Comparison of ENCODE assay signal across 18 mouse cellular contexts in the genomic region with DNA sequence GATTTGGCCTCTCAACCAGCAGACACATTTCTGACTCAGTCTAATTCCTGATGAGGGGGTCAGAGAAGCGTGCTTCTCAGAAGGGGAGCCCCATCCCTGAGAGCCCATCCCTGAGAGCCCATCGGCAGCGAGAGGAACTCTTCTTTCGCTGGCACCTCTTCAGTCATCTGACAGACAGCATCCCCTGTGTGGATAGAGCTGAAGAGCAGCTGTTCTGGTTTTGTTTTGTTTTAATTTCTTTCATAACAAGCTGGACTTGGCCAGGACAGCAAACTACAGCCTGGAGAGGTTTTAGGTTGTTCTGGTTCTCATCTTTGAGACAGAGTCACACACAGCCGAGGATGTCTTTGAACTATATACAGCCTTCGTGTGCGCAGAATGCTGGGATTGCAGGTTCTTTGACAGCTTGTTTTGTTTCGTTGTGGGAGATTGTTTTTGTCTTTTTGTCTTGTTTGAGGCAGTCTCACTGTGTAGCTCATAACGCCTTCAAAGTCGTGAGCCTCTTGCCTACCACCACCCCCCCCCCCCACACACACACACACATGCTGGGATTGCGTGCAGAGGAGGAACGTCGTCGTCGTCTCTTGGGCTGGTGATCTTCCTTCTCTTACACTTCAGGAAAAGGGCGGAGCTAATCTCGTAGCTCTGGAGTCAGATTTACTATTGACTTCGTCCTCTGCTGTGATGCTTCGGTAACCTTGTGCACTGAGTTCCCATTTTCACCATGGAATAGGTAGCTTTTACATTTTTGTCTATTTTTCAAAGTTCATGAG. TPM values are rescaled to one million over a fixed set of nuclear protein-coding genes. Genes with fewer than 3 reads are reported as not detected.
DNase-seq lines count a peak whose midpoint lies in the region; ATAC-seq lines count a peak whose summit lies in the region.
"Had no signal": no experiment of that assay in that cellular context is flagged by ENCODE, and none has a peak within 500 bp of the region (broad histone marks: within the 10 kb centered on the region; RNA-seq: fewer than 3 reads in every experiment).

No protein-coding gene starts in this region.

- H3K4me1 ChIP-seq in forebrain, embryonic 14.5 days (ENCODE audit: control insufficient read depth, insufficient read depth, low read length): no peaks in the 10 kb centered on the region
- H3K4me1 ChIP-seq in forebrain, embryonic 11.5 days (replicated peaks; ENCODE audit: control insufficient read depth, insufficient read depth, low read length): no peaks in the 10 kb centered on the region
- H3K4me1 ChIP-seq: hindbrain, embryonic 15.5 days had no signal

- ATAC-seq in forebrain, embryonic 14.5 days: no peak
- no peak for ATAC-seq in forebrain, embryonic 11.5 days (replicated peaks; ENCODE audit: low FRiP score)
- peak; percentile 63 for ATAC-seq in granulocyte monocyte progenitor cell, adult 5-6 weeks (replicated peaks; ENCODE audit: poor library complexity, severe bottlenecking)
- ATAC-seq in megakaryocyte progenitor cell, adult 5-6 weeks (replicated peaks; ENCODE audit: poor library complexity): peak; percentile 42; the same call in 1 of the 2 replicates

- peak; percentile 11 for DNase-seq in forebrain, embryonic 14.5 days (ENCODE audit: low spot score)
- no peak for DNase-seq in forebrain, embryonic 11.5 days (ENCODE audit: low spot score)
- DNase-seq in ES-CJ7 (ENCODE audit: low read depth, low spot score): peak; percentile 1
- no peak for DNase-seq in gastrocnemius, postnatal 25 days
- no peak for DNase-seq in kidney, adult 8-10 months
- DNase-seq in testis, postnatal 14 days (ENCODE audit: low spot score): no peak
- DNase-seq: adrenal gland, postnatal 25 days; cerebellum, postnatal 14 days; heart, postnatal 10 days had no signal

- H3K36me3 ChIP-seq in forebrain, embryonic 14.5 days (ENCODE audit: control insufficient read depth, insufficient read depth, low read length): no peaks in the 10 kb centered on the region
- no peaks in the 10 kb centered on the region for H3K36me3 ChIP-seq in forebrain, embryonic 11.5 days (ENCODE audit: control insufficient read depth, insufficient read depth, low read length)
- H3K36me3 ChIP-seq: hindbrain, embryonic 15.5 days; kidney, embryonic 15.5 days had no signal

- H3K4me2 ChIP-seq in forebrain, embryonic 14.5 days (ENCODE audit: low read length): no peak overlapping the region
- H3K4me2 ChIP-seq in forebrain, embryonic 11.5 days (ENCODE audit: low read depth, low read length, severe bottlenecking): no peak overlapping the region
- H3K4me2 ChIP-seq: hindbrain, embryonic 15.5 days; kidney, embryonic 15.5 days; liver, embryonic 11.5 days had no signal

- H3K4me3 ChIP-seq in forebrain, embryonic 14.5 days (ENCODE audit: low read depth, low read length): no peak overlapping the region
- H3K4me3 ChIP-seq in forebrain, embryonic 11.5 days (ENCODE audit: low read depth, low read length): no peak overlapping the region
- H3K4me3 ChIP-seq: hindbrain, embryonic 15.5 days; kidney, embryonic 15.5 days; layer of hippocampus, adult 2 months; left cerebral cortex, adult 2 months had no signal

- H3K27ac ChIP-seq in forebrain, embryonic 14.5 days (ENCODE audit: low read depth, low read length): no peak overlapping the region
- H3K27ac ChIP-seq in forebrain, embryonic 11.5 days (ENCODE audit: low read depth, low read length): no peak overlapping the region
- H3K27ac ChIP-seq: hindbrain, embryonic 15.5 days; kidney, embryonic 15.5 days; layer of hippocampus, adult 2 months; left cerebral cortex, adult 2 months had no signal

- 41% methylated on average over 19 of the region's 19 CpGs for WGBS in forebrain, embryonic 14.5 days
- 48% methylated on average over 19 of the region's 19 CpGs for WGBS in forebrain, embryonic 11.5 days

- H3K9ac ChIP-seq in forebrain, embryonic 14.5 days (ENCODE audit: low read length): no peak overlapping the region
- H3K9ac ChIP-seq in forebrain, embryonic 11.5 days (ENCODE audit: low read length): no peak overlapping the region
- H3K9ac ChIP-seq: hindbrain, embryonic 15.5 days; kidney, embryonic 15.5 days had no signal

- H3K9me3 ChIP-seq in forebrain, embryonic 14.5 days (replicated peaks; ENCODE audit: control insufficient read depth, low read length): no peaks in the 10 kb centered on the region
- H3K9me3 ChIP-seq in forebrain, embryonic 11.5 days (ENCODE audit: control insufficient read depth, low read length): no peaks in the 10 kb centered on the region
- H3K9me3 ChIP-seq: hindbrain, embryonic 15.5 days; kidney, embryonic 15.5 days had no signal

- H3K27me3 ChIP-seq in forebrain, embryonic 14.5 days (replicated peaks; ENCODE audit: control insufficient read depth, insufficient read depth, low read length): no peaks in the 10 kb centered on the region
- no peaks in the 10 kb centered on the region for H3K27me3 ChIP-seq in forebrain, embryonic 11.5 days (ENCODE audit: control insufficient read depth, insufficient read depth, low read length)
- H3K27me3 ChIP-seq: hindbrain, embryonic 15.5 days; kidney, embryonic 15.5 days had no signal

RNA-seq across cellular contexts. Expression of a gene that starts 15.1 kb away (rescaled TPM):
- polyA plus RNA-seq in forebrain, embryonic 14.5 days (2014; fragmentation: Nextera tagmentation; extraction: Ambion mirVana): not detected in 2 replicates
- 0.27 and 0.40 TPM in 2 replicates for polyA plus RNA-seq in forebrain, embryonic 11.5 days (2014; fragmentation: Nextera tagmentation; extraction: Ambion mirVana)
- total RNA-seq in granulocyte monocyte progenitor cell, adult 5-6 weeks (2014; fragmentation: Nextera tagmentation): not detected in 2 replicates
- total RNA-seq in granulocyte monocyte progenitor cell, adult 5-6 weeks (2017): not detected in 2 replicates
- not detected in 2 replicates for total RNA-seq in megakaryocyte progenitor cell, adult 5-6 weeks (2015)
- total RNA-seq in megakaryocyte progenitor cell, adult 5-6 weeks (2017): not detected in 2 replicates
- total RNA-seq in gastrocnemius, postnatal 25 days (2021): not detected
- total RNA-seq: megakaryocyte, adult 5-6 weeks; midbrain, postnatal 0 days had no signal

RNA-seq across cellular contexts. Expression of a gene that starts 41.2 kb away (rescaled TPM):
- 53.4 and 60.8 TPM in 2 replicates for polyA plus RNA-seq in forebrain, embryonic 14.5 days (2014; fragmentation: Nextera tagmentation; extraction: Ambion mirVana)
- 91.8 and 95.8 TPM in 2 replicates for polyA plus RNA-seq in forebrain, embryonic 11.5 days (2014; fragmentation: Nextera tagmentation; extraction: Ambion mirVana)
- 178 and 197 TPM in 2 replicates for total RNA-seq in granulocyte monocyte progenitor cell, adult 5-6 weeks (2014; fragmentation: Nextera tagmentation)
- 114 and 116 TPM in 2 replicates for total RNA-seq in granulocyte monocyte progenitor cell, adult 5-6 weeks (2017)
- 143 and 155 TPM in 2 replicates for total RNA-seq in megakaryocyte progenitor cell, adult 5-6 weeks (2015)
- 103 and 109 TPM in 2 replicates for total RNA-seq in megakaryocyte progenitor cell, adult 5-6 weeks (2017)
- 10 to 100 TPM; 15.3 to 16.0 TPM for total RNA-seq in gastrocnemius, postnatal 25 days (2021)

Comparison
In these comparisons a context has a peak if more than half of its experiments do, and no peak if none do; other contexts are left out.
1. DNase-seq: peak in forebrain, embryonic 14.5 days (single experiment) and ES-CJ7 (single experiment); none in forebrain, embryonic 11.5 days (single experiment), gastrocnemius, postnatal 25 days (single experiment), kidney, adult 8-10 months (0 of 2) and testis, postnatal 14 days (single experiment).
2. ATAC-seq: peak in granulocyte monocyte progenitor cell, adult 5-6 weeks (single experiment) and megakaryocyte progenitor cell, adult 5-6 weeks (single experiment); none in forebrain, embryonic 14.5 days (single experiment) and forebrain, embryonic 11.5 days (single experiment).
3. RNA of a gene that starts 41.2 kb away (total RNA-seq): 114 to 197 TPM in granulocyte monocyte progenitor cell, adult 5-6 weeks and 103 to 155 TPM in megakaryocyte progenitor cell, adult 5-6 weeks; 15.3 to 16.0 TPM in gastrocnemius, postnatal 25 days; every median in the first group is over 4 times any median in the second.